Mouse (Mus musculus): ENCODE data around the gene Rita1.

DNA sequence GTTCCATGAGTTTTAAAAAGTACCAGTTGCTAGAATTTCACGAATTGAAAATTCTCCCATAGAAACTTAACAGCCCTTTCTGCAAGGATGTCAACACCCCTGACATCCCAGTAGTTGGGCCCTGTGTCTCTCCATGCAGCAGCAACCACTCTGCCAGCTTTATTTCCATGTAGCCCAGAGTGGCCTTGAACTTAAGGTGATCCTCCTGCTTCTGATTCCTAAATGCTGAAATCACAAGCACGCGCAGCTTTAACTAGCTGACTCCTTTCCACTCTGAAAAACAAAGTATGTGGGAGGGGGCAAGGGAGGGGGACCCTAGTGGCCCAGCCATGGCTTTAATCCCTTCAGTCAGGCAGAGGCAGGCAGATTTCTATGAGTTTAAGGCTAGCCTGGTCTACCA is 5.1 kb downstream of the Rita1 start:
- TF ChIP-seq CTCF (IDR thresholded peaks at IDR 0.05; ENCODE audit: low read depth, low read length) (no peak), POLR2A (IDR thresholded peaks at IDR 0.05; ENCODE audit: insufficient read depth, low read length) (no peak)
